Mouse (Mus musculus) heart, embryonic 11.5 days (tissue): ENCODE measurements at regions not wholly inside any gene's neighbourhood (a gene's known extent, or its start where the extent isn't known, plus 50 kb on each side); places are given as distances from the start of the nearest gene placed in this dataset.

Source experiments
- ATAC-seq: fragments of 200-750 bp; cut with Nextera tagmentation; replicated peaks from 2 replicates; pipeline ENCODE4 v1.8.0; 2017; ENCODE audit warnings: moderate library complexity; ENCODE audit not compliant: insufficient number of reproducible peaks, low FRiP score, low TSS enrichment
- H3K27ac ChIP-seq: fragments of 300-500 bp; sonication (generic); 2 replicates; pipeline ENCODE4 v1.5.1; 2014; ENCODE audit warnings: mild to moderate bottlenecking, low read depth, low read length
- H3K27me3 ChIP-seq: fragments of 300-500 bp; sonication (generic); 2 replicates; pipeline ENCODE4 v1.6.1; 2014; ENCODE audit warnings: mild to moderate bottlenecking, low read length, mixed read lengths; ENCODE audit not compliant: control insufficient read depth, insufficient read depth
- H3K36me3 ChIP-seq: fragments of 300-500 bp; sonication (generic); 2 replicates; pipeline ENCODE4 v1.6.1; 2014; ENCODE audit warnings: mild to moderate bottlenecking, low read length, moderate library complexity, mixed read lengths; ENCODE audit not compliant: control insufficient read depth, insufficient read depth
- H3K4me1 ChIP-seq: fragments of 300-500 bp; sonication (generic); 2 replicates; pipeline ENCODE4 v1.6.1; 2014; ENCODE audit warnings: low read length; ENCODE audit not compliant: control insufficient read depth, insufficient read depth
- H3K4me2 ChIP-seq: fragments of 300-500 bp; sonication (generic); 2 replicates; pipeline ENCODE4 v1.6.1; 2014; ENCODE audit warnings: mild to moderate bottlenecking, moderate library complexity
- H3K4me3 ChIP-seq: fragments of 300-500 bp; sonication (generic); 2 replicates; pipeline ENCODE4 v1.5.1; 2014; ENCODE audit warnings: low read depth, low read length
- H3K9ac ChIP-seq: fragments of 300-500 bp; sonication (generic); 2 replicates; pipeline ENCODE4 v1.6.1; 2014; ENCODE audit warnings: mild to moderate bottlenecking, low read depth, low read length, moderate library complexity
- H3K9me3 ChIP-seq: fragments of 300-500 bp; sonication (generic); replicated peaks from 2 replicates; pipeline ENCODE4 v1.6.1; 2016; ENCODE audit warnings: low read length; ENCODE audit not compliant: control insufficient read depth
- WGBS: fragments of 180-500 bp; shearing (Covaris S2); extraction: QIAGEN DNeasy Blood & Tissue Kit; methylation state at CpG from one replicate; pipeline ENCODE4 v1.1.7; 2014; ENCODE audit not compliant: insufficient replicate concordance; 5-methylcytosine and 5-hydroxymethylcytosine counted together

DNA sequence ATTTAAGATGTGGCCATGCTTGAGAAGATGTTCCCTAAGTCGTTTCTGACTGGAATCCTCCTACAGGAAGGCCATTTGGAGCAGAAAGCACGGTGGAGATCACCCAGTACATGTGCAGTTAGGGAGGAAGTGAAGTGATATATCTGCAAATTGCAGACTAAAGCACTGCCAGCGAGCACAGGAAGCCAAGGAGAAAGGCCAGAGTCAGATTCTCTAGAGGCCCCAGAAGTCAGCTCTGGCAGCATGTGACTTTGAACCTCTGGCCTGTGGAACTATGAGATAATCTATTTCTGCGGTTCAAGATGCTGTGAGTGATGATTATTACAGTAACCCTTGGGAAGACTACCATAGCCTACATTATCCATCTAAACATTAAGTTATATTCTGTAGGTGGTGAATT lies 186.8 kb upstream of the Gm11114 start:
- no peak overlapping the region for H3K4me3 ChIP-seq
- no peak for ATAC-seq
- H3K36me3 ChIP-seq, result no peaks in the 10 kb centered on the region
- no peak overlapping the region for H3K27ac ChIP-seq
- no peaks in the 10 kb centered on the region for H3K4me1 ChIP-seq
- WGBS, result 44% methylated on average over 4 of the region's 4 CpGs
- H3K27me3 ChIP-seq, result no peaks in the 10 kb centered on the region
- H3K4me2 ChIP-seq, result no peak overlapping the region
- no peak overlapping the region for H3K9ac ChIP-seq
- no peaks in the 10 kb centered on the region for H3K9me3 ChIP-seq

- H3K4me2 ChIP-seq, result no peak overlapping the region
- no peaks in the 10 kb centered on the region for H3K27me3 ChIP-seq
- no peak overlapping the region for H3K4me3 ChIP-seq
These were observed 186.0 kb upstream of the Gm11114 start for GRCm38 (mm10) chr9:85126541-85126940.

DNA sequence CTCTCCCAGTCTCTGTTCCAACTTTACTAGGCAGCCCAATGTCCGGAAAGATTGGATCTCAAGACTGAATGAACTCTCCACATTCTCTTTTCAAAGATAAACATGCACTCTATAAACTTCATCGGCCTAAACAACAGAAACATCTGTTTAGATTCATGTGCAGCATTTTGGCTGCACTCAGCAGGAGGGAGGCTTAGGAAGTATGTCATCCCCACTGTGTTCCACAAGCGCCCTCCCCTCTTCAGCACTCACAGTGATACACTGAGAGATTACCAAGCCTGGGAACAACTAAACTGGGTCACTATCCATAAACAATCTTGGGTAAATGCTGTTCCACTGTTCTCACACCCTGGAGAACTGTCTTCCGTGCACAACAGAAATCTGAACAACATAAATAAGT lies 185.5 kb upstream of the Gm11114 start:
- Histone ChIP-seq H3K4me3 (no peak overlapping the region), H3K27me3 (no peaks in the 10 kb centered on the region), H3K4me2 (no peak overlapping the region), H3K36me3 (no peaks in the 10 kb centered on the region), H3K9me3 (no peaks in the 10 kb centered on the region), H3K27ac (no peak overlapping the region), H3K4me1 (no peaks in the 10 kb centered on the region), H3K9ac (no peak overlapping the region)
- WGBS, result 68% methylated on average over 4 of the region's 4 CpGs
- no peak for ATAC-seq

More at GRCm38 (mm10) chr9:85126541-85126940, 186.0 kb upstream of the Gm11114 start:
- Histone ChIP-seq H3K4me1 (no peaks in the 10 kb centered on the region), H3K9me3 (no peaks in the 10 kb centered on the region), H3K9ac (no peak overlapping the region), H3K36me3 (no peaks in the 10 kb centered on the region), H3K27ac (no peak overlapping the region)
- no peak for ATAC-seq
- 76% methylated on average over 6 of the region's 6 CpGs for WGBS

DNA sequence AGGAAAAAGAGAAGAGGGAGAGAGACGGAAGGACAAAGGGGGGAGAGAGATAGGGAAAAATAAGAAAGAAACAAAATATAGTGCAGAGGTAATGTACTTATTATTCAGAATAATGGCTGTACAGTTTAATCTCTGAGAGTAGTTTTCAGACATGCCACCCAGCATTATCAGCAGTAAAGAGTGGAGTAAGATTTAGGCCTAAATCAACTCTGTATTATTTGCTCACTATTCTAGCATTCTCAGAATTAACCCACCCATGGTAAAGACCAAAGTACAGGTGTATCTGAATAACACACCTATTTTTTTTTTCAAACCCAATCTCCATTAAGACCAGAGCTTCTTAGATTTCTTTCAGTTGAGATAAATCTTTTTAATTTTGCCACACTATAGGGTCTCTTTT lies 177.7 kb upstream of the Gm11114 start:
- WGBS, result 38% methylated on average over 1 of the region's 1 CpGs
- ATAC-seq, result no peak
- H3K27ac ChIP-seq, result no peak overlapping the region

GRCm38 (mm10) chr9:85136715-85137582 lies 175.6 kb upstream of the Gm11114 start:
- no peak for ATAC-seq
- Histone ChIP-seq H3K4me1 (peaks cover 7% of the 10 kb centered on the region; the same call in 1 of the 2 replicates), H3K27ac (no peak overlapping the region), H3K4me3 (no peak overlapping the region), H3K36me3 (no peaks in the 10 kb centered on the region), H3K9ac (no peak overlapping the region), H3K27me3 (no peaks in the 10 kb centered on the region), H3K4me2 (no peak overlapping the region), H3K9me3 (no peaks in the 10 kb centered on the region)
- WGBS, result 67% methylated on average over 6 of the region's 6 CpGs

More for the DNA sequence above, 177.7 kb upstream of the Gm11114 start:
- H3K4me3 ChIP-seq, result no peak overlapping the region
- no peaks in the 10 kb centered on the region for H3K36me3 ChIP-seq
- H3K9ac ChIP-seq, result no peak overlapping the region
- H3K9me3 ChIP-seq, result no peaks in the 10 kb centered on the region
- no peaks in the 10 kb centered on the region for H3K27me3 ChIP-seq
- no peak overlapping the region for H3K4me2 ChIP-seq
- H3K4me1 ChIP-seq, result peaks cover 4% of the 10 kb centered on the region; the same call in 1 of the 2 replicates

DNA sequence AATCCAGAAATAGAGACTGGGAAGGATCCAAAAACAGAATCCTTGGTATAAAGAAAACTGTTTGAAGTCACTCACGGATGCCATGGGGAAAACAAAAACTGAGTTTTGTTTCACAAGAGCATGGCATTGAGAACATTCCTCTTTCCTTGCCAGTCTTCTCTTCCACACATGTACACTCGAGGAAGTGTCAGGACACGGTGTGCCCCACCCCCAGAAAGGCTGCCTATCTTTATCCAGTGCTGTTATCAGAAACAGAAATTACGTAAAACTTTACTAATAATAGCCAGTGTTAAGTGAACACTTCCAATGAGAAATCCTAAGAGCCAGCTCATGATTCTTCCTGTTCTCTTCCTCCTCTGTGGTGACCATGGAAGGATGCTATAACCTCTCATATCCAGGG lies 172.7 kb upstream of the Gm11114 start:
- Histone ChIP-seq H3K27me3 (no peaks in the 10 kb centered on the region), H3K4me2 (no peak overlapping the region), H3K9ac (no peak overlapping the region), H3K4me1 (peaks cover 7% of the 10 kb centered on the region; the same call in 1 of the 2 replicates), H3K36me3 (no peaks in the 10 kb centered on the region), H3K27ac (no peak overlapping the region), H3K9me3 (no peaks in the 10 kb centered on the region), H3K4me3 (no peak overlapping the region)
- no peak for ATAC-seq
- 33% methylated on average over 4 of the region's 4 CpGs for WGBS

GRCm38 (mm10) chr9:85144363-85144762 lies 168.2 kb upstream of the Gm11114 start:
- no peak for ATAC-seq
- Histone ChIP-seq H3K27ac (no peak overlapping the region), H3K27me3 (no peaks in the 10 kb centered on the region), H3K4me2 (no peak overlapping the region), H3K36me3 (no peaks in the 10 kb centered on the region), H3K4me3 (no peak overlapping the region), H3K4me1 (peaks cover 7% of the 10 kb centered on the region; the same call in 1 of the 2 replicates), H3K9me3 (no peaks in the 10 kb centered on the region), H3K9ac (no peak overlapping the region)
- 89% methylated on average over 2 of the region's 2 CpGs for WGBS

- no peak for ATAC-seq
These were observed 146.9 kb upstream of the Gm11114 start for GRCm38 (mm10) chr9:85165632-85166031.

GRCm38 (mm10) chr9:85167243-85167642 lies 145.3 kb upstream of the Gm11114 start:
- H3K27me3 ChIP-seq, result no peaks in the 10 kb centered on the region
- no peaks in the 10 kb centered on the region for H3K9me3 ChIP-seq
- ATAC-seq, result no peak
- H3K36me3 ChIP-seq, result no peaks in the 10 kb centered on the region
- H3K27ac ChIP-seq, result no peak overlapping the region
- H3K4me1 ChIP-seq, result no peaks in the 10 kb centered on the region
- H3K4me2 ChIP-seq, result no peak overlapping the region
- no peak overlapping the region for H3K4me3 ChIP-seq
- no peak overlapping the region for H3K9ac ChIP-seq

More at GRCm38 (mm10) chr9:85165632-85166031, 146.9 kb upstream of the Gm11114 start:
- Histone ChIP-seq H3K36me3 (no peaks in the 10 kb centered on the region), H3K4me1 (no peaks in the 10 kb centered on the region), H3K27me3 (no peaks in the 10 kb centered on the region), H3K9ac (no peak overlapping the region), H3K4me2 (no peak overlapping the region), H3K9me3 (no peaks in the 10 kb centered on the region), H3K4me3 (no peak overlapping the region), H3K27ac (no peak overlapping the region)
- WGBS, result 80% methylated on average over 1 of the region's 1 CpGs
